Comparison of ENCODE assay signal across 8 mouse cellular contexts in genomic region chr1:191963948-191964772, GRCm38 (mm10). TPM values are rescaled to one million over a fixed set of nuclear protein-coding genes. Genes with fewer than 3 reads are reported as not detected.
DNase-seq lines count a peak whose midpoint lies in the region; ATAC-seq and TF ChIP-seq lines count a peak whose summit lies in the region.

No protein-coding gene starts in this region.

- H3K9me3 ChIP-seq in hindbrain, embryonic 11.5 days (ENCODE audit: control insufficient read depth, low read length) = no peaks in the 10 kb centered on the region
- H3K9me3 ChIP-seq in lung, embryonic 16.5 days (ENCODE audit: control insufficient read depth, low read length) = no peaks in the 10 kb centered on the region

- TF ChIP-seq POLR2A in cerebellum, adult 2 months (IDR thresholded peaks at IDR 0.05; ENCODE audit: borderline replicate concordance, insufficient read depth, low read length) = no peak

- 37% methylated on average over 8 of the region's 8 CpGs for WGBS in cerebellum, adult 2 months
- WGBS in hindbrain, embryonic 11.5 days = 25% methylated on average over 8 of the region's 8 CpGs
- 15% methylated on average over 8 of the region's 8 CpGs for WGBS in lung, embryonic 16.5 days

- no peak overlapping the region for H3K4me2 ChIP-seq in hindbrain, embryonic 11.5 days (replicated peaks; ENCODE audit: low read depth, low read length)
- H3K4me2 ChIP-seq in lung, embryonic 16.5 days (ENCODE audit: low read depth, low read length) = no peak overlapping the region

- no peak overlapping the region for H3K27ac ChIP-seq in cerebellum, adult 2 months (ENCODE audit: insufficient read depth, low read length)
- H3K27ac ChIP-seq in hindbrain, embryonic 11.5 days (ENCODE audit: low read depth, low read length) = no peak overlapping the region
- H3K27ac ChIP-seq in lung, embryonic 16.5 days (ENCODE audit: low read length) = no peak overlapping the region

- H3K9ac ChIP-seq in hindbrain, embryonic 11.5 days (ENCODE audit: low read depth, low read length) = no peak overlapping the region
- H3K9ac ChIP-seq in lung, embryonic 16.5 days (ENCODE audit: low read length) = no peak overlapping the region

- no peaks in the 10 kb centered on the region for H3K36me3 ChIP-seq in hindbrain, embryonic 11.5 days (ENCODE audit: control insufficient read depth, insufficient read depth, low read length)
- no peaks in the 10 kb centered on the region for H3K36me3 ChIP-seq in lung, embryonic 16.5 days (ENCODE audit: control insufficient read depth, insufficient read depth, low read length)

- no peaks in the 10 kb centered on the region for H3K27me3 ChIP-seq in cerebellum, adult 2 months (ENCODE audit: control insufficient read depth, insufficient read depth, low read length)
- H3K27me3 ChIP-seq in hindbrain, embryonic 11.5 days (ENCODE audit: control insufficient read depth, insufficient read depth, low read length) = no peaks in the 10 kb centered on the region; the same call in 1 of the 2 replicates
- no peaks in the 10 kb centered on the region for H3K27me3 ChIP-seq in lung, embryonic 16.5 days (ENCODE audit: control insufficient read depth, insufficient read depth, low read depth, low read length)

- H3K4me3 ChIP-seq in cerebellum, adult 2 months (replicated peaks; ENCODE audit: insufficient read depth, low read depth, low read length) = no peak overlapping the region
- no peak overlapping the region for H3K4me3 ChIP-seq in hindbrain, embryonic 11.5 days (ENCODE audit: low read depth, low read length)
- H3K4me3 ChIP-seq in lung, embryonic 16.5 days (ENCODE audit: low read length) = no peak overlapping the region

- no peaks in the 10 kb centered on the region for H3K4me1 ChIP-seq in cerebellum, adult 2 months (ENCODE audit: control insufficient read depth, insufficient read depth, low read length)
- no peaks in the 10 kb centered on the region for H3K4me1 ChIP-seq in hindbrain, embryonic 11.5 days (replicated peaks; ENCODE audit: control insufficient read depth, insufficient read depth, low read length)
- H3K4me1 ChIP-seq in lung, embryonic 16.5 days (replicated peaks; ENCODE audit: control insufficient read depth, insufficient read depth, low read length) = 0 out of 2 replicates have a peak, but pooled peaks cover 2% of the 10 kb centered on the region

- ATAC-seq in frontal cortex, adult (ENCODE audit: low TSS enrichment) = peak; percentile 86
- ATAC-seq in hindbrain, embryonic 11.5 days (ENCODE audit: low FRiP score) = peak; percentile 40; the same call in 1 of the 2 replicates
- peak; percentile 89 for ATAC-seq in lung, embryonic 16.5 days (ENCODE audit: low read depth)

- TF ChIP-seq CTCF in cerebellum, adult 2 months (IDR thresholded peaks at IDR 0.05; ENCODE audit: borderline replicate concordance, insufficient read depth, low read depth, low read length) = peak; percentile 65

- peak; percentile 66 for DNase-seq in MEL-GATA-1-ER (ENCODE audit: extremely low read depth, low read depth)
- peak; percentile 52 to 71 for DNase-seq in cerebellum, adult 2 months
- DNase-seq in hindbrain, embryonic 11.5 days (ENCODE audit: low spot score) = peak; percentile 85
- DNase-seq in layer of hippocampus, adult 9-11 months = peak; percentile 66
- DNase-seq in ovary, postnatal 10 days (ENCODE audit: low spot score) = peak; percentile 79
- DNase-seq in thymus, postnatal 0 days (ENCODE audit: low spot score) = peak; percentile 74

RNA-seq across cellular contexts. Expression of gene Rd3, which starts 13.0 kb away (rescaled TPM):
- 0.52 and 1.6 TPM in 2 replicates for polyA plus RNA-seq in cerebellum, adult 2 months (2012; rRNA removed)
- 2.1 and 3.8 TPM in 2 replicates for polyA plus RNA-seq in hindbrain, embryonic 11.5 days (2014; fragmentation: Nextera tagmentation; extraction: Ambion mirVana)
- 2.9 and 3.8 TPM in 2 replicates for polyA plus RNA-seq in lung, embryonic 16.5 days (2015; fragmentation: Nextera tagmentation; extraction: Ambion mirVana)
- polyA plus RNA-seq in thymus, postnatal 0 days (2015; fragmentation: Nextera tagmentation; extraction: Ambion mirVana) = 2.3 and 3.7 TPM in 2 replicates

RNA-seq across cellular contexts. Expression of gene Slc30a1, which starts 57.6 kb away (rescaled TPM):
- 14.1 and 15.3 TPM in 2 replicates for polyA plus RNA-seq in cerebellum, adult 2 months (2012; rRNA removed)
- 1.9 and 2.6 TPM in 2 replicates for polyA plus RNA-seq in hindbrain, embryonic 11.5 days (2014; fragmentation: Nextera tagmentation; extraction: Ambion mirVana)
- polyA plus RNA-seq in lung, embryonic 16.5 days (2015; fragmentation: Nextera tagmentation; extraction: Ambion mirVana) = 1.5 and 1.8 TPM in 2 replicates
- polyA plus RNA-seq in thymus, postnatal 0 days (2015; fragmentation: Nextera tagmentation; extraction: Ambion mirVana) = 1.6 and 2.6 TPM in 2 replicates
